Mouse (Mus musculus) embryo, embryonic 9.5 days (tissue): ENCODE results near the gene Bcl11a.

Source experiments
- DNase-seq: peaks from one replicate; pipeline ENCODE4 v3.0.0-alpha.2; 2017; ENCODE audit errors: extremely low spot score

The Bcl11a gene

GRCm38 (mm10) chr11:24130186-24130760 lies 52.4 kb downstream of the Bcl11a start:
- DNase-seq: no peak

GRCm38 (mm10) chr11:24131818-24132217 lies 54.0 kb downstream of the Bcl11a start:
- DNase-seq: no peak

GRCm38 (mm10) chr11:24132358-24132757 lies 54.5 kb downstream of the Bcl11a start:
- no peak for DNase-seq

GRCm38 (mm10) chr11:24132853-24133252 lies 55.0 kb downstream of the Bcl11a start:
- no peak for DNase-seq

GRCm38 (mm10) chr11:24133484-24133883 lies 55.6 kb downstream of the Bcl11a start:
- no peak for DNase-seq

GRCm38 (mm10) chr11:24133928-24134327 lies 56.1 kb downstream of the Bcl11a start:
- no peak for DNase-seq

- no peak for DNase-seq
Measured at GRCm38 (mm10) chr11:24135244-24135643, 57.4 kb downstream of the Bcl11a start.

GRCm38 (mm10) chr11:24136084-24136785 lies 58.4 kb downstream of the Bcl11a start:
- DNase-seq: no peak

GRCm38 (mm10) chr11:24137891-24138290 lies 60.0 kb downstream of the Bcl11a start:
- DNase-seq: no peak

GRCm38 (mm10) chr11:24138600-24139375 lies 60.9 kb downstream of the Bcl11a start:
- no peak for DNase-seq

- DNase-seq: no peak
Measured at GRCm38 (mm10) chr11:24139432-24139831, 61.6 kb downstream of the Bcl11a start.

GRCm38 (mm10) chr11:24139952-24140351 lies 62.1 kb downstream of the Bcl11a start:
- DNase-seq: no peak

- DNase-seq: no peak
Measured at GRCm38 (mm10) chr11:24140948-24141347, 63.1 kb downstream of the Bcl11a start.

GRCm38 (mm10) chr11:24141479-24142251 lies 63.8 kb downstream of the Bcl11a start:
- no peak for DNase-seq

GRCm38 (mm10) chr11:24142316-24142715 lies 64.5 kb downstream of the Bcl11a start:
- no peak for DNase-seq

- DNase-seq: no peak
Measured at GRCm38 (mm10) chr11:24144159-24144946, 66.5 kb downstream of the Bcl11a start.

- DNase-seq: no peak
Measured at GRCm38 (mm10) chr11:24146034-24146433, 68.2 kb downstream of the Bcl11a start.

- DNase-seq: no peak
Measured at GRCm38 (mm10) chr11:24146437-24146836, 68.6 kb downstream of the Bcl11a start.

GRCm38 (mm10) chr11:24147698-24148097 lies 69.8 kb downstream of the Bcl11a start:
- DNase-seq: no peak

GRCm38 (mm10) chr11:24148545-24148944 lies 70.7 kb downstream of the Bcl11a start:
- no peak for DNase-seq
